Mouse (Mus musculus) heart, embryonic 15.5 days (tissue): ENCODE measurements around the gene Olfr1230. TPM values are rescaled to one million over a fixed set of nuclear protein-coding genes. Genes with fewer than 3 reads are reported as not detected.

Experiments used
- ATAC-seq: fragments of 200-750 bp; cut with Nextera tagmentation; replicated peaks from 2 replicates; pipeline ENCODE4 v1.8.0; 2017; ENCODE audit warnings: low read depth, moderate TSS enrichment; ENCODE audit not compliant: insufficient number of reproducible peaks, insufficient read depth, low FRiP score
- H3K27ac ChIP-seq: fragments of 300-500 bp; sonication (generic); 2 replicates; pipeline ENCODE4 v1.5.1; 2015; ENCODE audit warnings: mild to moderate bottlenecking, inconsistent platforms
- H3K27me3 ChIP-seq: fragments of 300-500 bp; sonication (generic); 2 replicates; pipeline ENCODE4 v1.6.1; 2015; ENCODE audit warnings: inconsistent platforms
- H3K36me3 ChIP-seq: fragments of 300-500 bp; sonication (generic); 2 replicates; pipeline ENCODE4 v1.6.1; 2015; ENCODE audit warnings: mild to moderate bottlenecking, inconsistent platforms
- H3K4me1 ChIP-seq: fragments of 300-500 bp; sonication (generic); replicated peaks from 2 replicates; pipeline ENCODE4 v1.6.1; 2015; ENCODE audit warnings: inconsistent platforms
- H3K4me2 ChIP-seq: fragments of 300-500 bp; sonication (generic); 2 replicates; pipeline ENCODE4 v1.6.1; 2015; ENCODE audit warnings: inconsistent platforms, mild to moderate bottlenecking, moderate library complexity
- H3K4me3 ChIP-seq: fragments of 300-500 bp; sonication (generic); 2 replicates; pipeline ENCODE4 v1.5.1; 2015; ENCODE audit warnings: mild to moderate bottlenecking, inconsistent platforms
- H3K9ac ChIP-seq: fragments of 300-500 bp; sonication (generic); 2 replicates; pipeline ENCODE4 v1.6.1; 2015; ENCODE audit warnings: mild to moderate bottlenecking, inconsistent platforms
- H3K9me3 ChIP-seq: fragments of 300-500 bp; sonication (generic); replicated peaks from 2 replicates; pipeline ENCODE4 v1.6.1; 2016; ENCODE audit warnings: inconsistent platforms
- WGBS: fragments of 180-500 bp; shearing (Covaris S2); methylation state at CpG from one replicate; pipeline ENCODE4 v1.1.7; 2015; ENCODE audit warnings: mixed read lengths; 5-methylcytosine and 5-hydroxymethylcytosine counted together
- polyA plus RNA-seq: library from polyadenylated mRNA; unstranded; fragments of >200 nt; fragmentation: Nextera tagmentation; extraction: Ambion mirVana; gene quantifications from 2 replicates; pipeline ENCODE4 v1.2.1, GENCODE M21; 2015

The Olfr1230 gene
- not detected in 2 replicates for polyA plus RNA-seq

- no peak for ATAC-seq
- no peaks in the 10 kb centered on the region for H3K27me3 ChIP-seq
- 81% methylated on average over 1 of the region's 1 CpGs for WGBS
- no peak within 1 kb of the TSS for H3K4me2 ChIP-seq
- no peak within 1 kb of the TSS for H3K4me3 ChIP-seq
- H3K27ac ChIP-seq: no peak within 1 kb of the TSS
- H3K36me3 ChIP-seq: no peaks in the 10 kb centered on the region
- H3K9ac ChIP-seq: no peak within 1 kb of the TSS
- H3K9me3 ChIP-seq: no peaks in the 10 kb centered on the region
- H3K4me1 ChIP-seq: no peaks in the 10 kb centered on the region
These were observed at the start of gene Olfr1230 for GRCm38 (mm10) chr2:89297168-89297567. Gene Olfr1230, minus strand, starts transcription at chr2:89297268.

GRCm38 (mm10) chr2:89342298-89342697 is 45.2 kb upstream of the Olfr1230 start, which contains the start of gene Olfr1233:
Gene Olfr1233, minus strand, starts transcription at chr2:89342398.
- ATAC-seq: no peak

GRCm38 (mm10) chr2:89329575-89329974 is 32.5 kb upstream of the Olfr1230 start, which contains the start of gene Olfr1232:
Gene Olfr1232, minus strand, starts transcription at chr2:89329675.
- H3K9me3 ChIP-seq: no peaks in the 10 kb centered on the region
- ATAC-seq: no peak
- no peak within 1 kb of the TSS for H3K27ac ChIP-seq
- no peaks in the 10 kb centered on the region for H3K27me3 ChIP-seq
- H3K9ac ChIP-seq: no peak within 1 kb of the TSS
- no peaks in the 10 kb centered on the region for H3K4me1 ChIP-seq
- H3K36me3 ChIP-seq: no peaks in the 10 kb centered on the region
- H3K4me2 ChIP-seq: no peak within 1 kb of the TSS
- no peak within 1 kb of the TSS for H3K4me3 ChIP-seq

More at GRCm38 (mm10) chr2:89342298-89342697, 45.2 kb upstream of the Olfr1230 start, which contains the start of gene Olfr1233:
- Histone ChIP-seq H3K36me3 (no peaks in the 10 kb centered on the region), H3K27ac (no peak within 1 kb of the TSS), H3K4me2 (no peak within 1 kb of the TSS), H3K9me3 (no peaks in the 10 kb centered on the region), H3K27me3 (no peaks in the 10 kb centered on the region), H3K9ac (no peak within 1 kb of the TSS), H3K4me3 (no peak within 1 kb of the TSS), H3K4me1 (no peaks in the 10 kb centered on the region)

- Histone ChIP-seq H3K4me1 (no peaks in the 10 kb centered on the region), H3K4me2 (no peak within 1 kb of the TSS), H3K27ac (no peak within 1 kb of the TSS), H3K9ac (no peak within 1 kb of the TSS), H3K36me3 (no peaks in the 10 kb centered on the region), H3K9me3 (no peaks in the 10 kb centered on the region), H3K4me3 (no peak within 1 kb of the TSS), H3K27me3 (no peaks in the 10 kb centered on the region)
- no peak for ATAC-seq
- 72% methylated on average over 2 of the region's 2 CpGs for whole genome bisulfite sequencing
These were observed 9.9 kb upstream of the Olfr1230 start, which contains the start of gene Olfr1231 for GRCm38 (mm10) chr2:89306974-89307373. Gene Olfr1231, minus strand, starts transcription at chr2:89307074.

GRCm38 (mm10) chr2:89287914-89288313 is 9.2 kb downstream of the Olfr1230 start, which contains the start of gene Olfr1229:
Gene Olfr1229, minus strand, starts transcription at chr2:89288014.
- no peaks in the 10 kb centered on the region for H3K4me1 ChIP-seq
- H3K4me2 ChIP-seq: no peak within 1 kb of the TSS
- no peak for ATAC-seq
- H3K4me3 ChIP-seq: no peak within 1 kb of the TSS
- WGBS: 72% methylated on average over 2 of the region's 2 CpGs
- H3K36me3 ChIP-seq: no peaks in the 10 kb centered on the region
- no peak within 1 kb of the TSS for H3K27ac ChIP-seq
- no peak within 1 kb of the TSS for H3K9ac ChIP-seq
- no peaks in the 10 kb centered on the region for H3K27me3 ChIP-seq
- no peaks in the 10 kb centered on the region for H3K9me3 ChIP-seq

GRCm38 (mm10) chr2:89253962-89254361 is 43.1 kb downstream of the Olfr1230 start, which contains the start of gene Olfr1228:
Gene Olfr1228, minus strand, starts transcription at chr2:89254062.
- Histone ChIP-seq H3K9me3 (no peaks in the 10 kb centered on the region), H3K27me3 (no peaks in the 10 kb centered on the region), H3K27ac (no peak within 1 kb of the TSS), H3K4me1 (no peaks in the 10 kb centered on the region), H3K36me3 (no peaks in the 10 kb centered on the region), H3K9ac (no peak within 1 kb of the TSS), H3K4me2 (no peak within 1 kb of the TSS), H3K4me3 (no peak within 1 kb of the TSS)
- ATAC-seq: no peak

Other genes starting within 250 kb of the Olfr1230 start
- not detected in 2 replicates for gene Olfr1218, start 236.1 kb downstream of the Olfr1230 start, polyA plus RNA-seq
- not detected in 2 replicates for gene Olfr1219, start 213.8 kb downstream of the Olfr1230 start, polyA plus RNA-seq
- not detected in 2 replicates for gene Olfr1220, start 190.4 kb downstream of the Olfr1230 start, polyA plus RNA-seq
- gene Olfr1221, start 180.0 kb downstream of the Olfr1230 start, polyA plus RNA-seq: not detected in 2 replicates
- gene Olfr1222, start 164.2 kb downstream of the Olfr1230 start, polyA plus RNA-seq: not detected in 2 replicates
- not detected in 2 replicates for gene Olfr1223, start 145.7 kb downstream of the Olfr1230 start, polyA plus RNA-seq
- not detected in 2 replicates for gene Olfr1224-ps1, start 133.2 kb downstream of the Olfr1230 start, polyA plus RNA-seq
- gene Olfr1225, start 122.6 kb downstream of the Olfr1230 start, polyA plus RNA-seq: not detected in 2 replicates
- not detected in 2 replicates for gene Olfr1226, start 97.2 kb downstream of the Olfr1230 start, polyA plus RNA-seq
- not detected in 2 replicates for gene Olfr1228, start 43.2 kb downstream of the Olfr1230 start, polyA plus RNA-seq
- not detected in 2 replicates for gene Olfr1229, start 9.3 kb downstream of the Olfr1230 start, polyA plus RNA-seq
- gene Olfr1231, start 9.8 kb upstream of the Olfr1230 start, polyA plus RNA-seq: not detected in 2 replicates
- not detected in 2 replicates for gene Olfr1232, start 32.4 kb upstream of the Olfr1230 start, polyA plus RNA-seq
- not detected in 2 replicates for gene Olfr1233, start 45.1 kb upstream of the Olfr1230 start, polyA plus RNA-seq
- not detected in 2 replicates for gene Olfr1234, start 67.6 kb upstream of the Olfr1230 start, polyA plus RNA-seq
- gene Olfr1238, start 112.4 kb upstream of the Olfr1230 start, polyA plus RNA-seq: not detected in 2 replicates
- gene Olfr1239, start 123.1 kb upstream of the Olfr1230 start, polyA plus RNA-seq: not detected in 2 replicates
- not detected in 2 replicates for gene Olfr1240, start 145.7 kb upstream of the Olfr1230 start, polyA plus RNA-seq
- not detected in 2 replicates for gene Olfr1241, start 189.9 kb upstream of the Olfr1230 start, polyA plus RNA-seq
- not detected in 2 replicates for gene Olfr1242, start 201.1 kb upstream of the Olfr1230 start, polyA plus RNA-seq
- not detected in 2 replicates for gene Olfr1243, start 234.2 kb upstream of the Olfr1230 start, polyA plus RNA-seq